Mouse (Mus musculus): ENCODE measurements at regions not wholly inside any gene's neighbourhood (a gene's known extent, or its start where the extent isn't known, plus 50 kb on each side); places are given as distances from the start of the nearest gene placed in this dataset.

- DNase-seq (ENCODE audit: low read depth in 2 of 2, low spot score in 2 of 2): no peak
Measured at GRCm38 (mm10) chr6:98872334-98872733, 529.8 kb upstream of the Gm765 start.

- no peak for DNase-seq (ENCODE audit: low read depth in 2 of 2, low spot score in 2 of 2)
Measured at GRCm38 (mm10) chr6:98869772-98870171, 527.2 kb upstream of the Gm765 start.

- no peak for DNase-seq (ENCODE audit: low read depth in 2 of 2, low spot score in 2 of 2)
Measured at GRCm38 (mm10) chr6:98864306-98864705, 521.8 kb upstream of the Gm765 start.

GRCm38 (mm10) chr6:98855958-98856357 is 513.4 kb upstream of the Gm765 start:
- DNase-seq (ENCODE audit: low read depth in 2 of 2, low spot score in 2 of 2): no peak

- no peak for DNase-seq (ENCODE audit: low read depth in 2 of 2, low spot score in 2 of 2)
Measured at GRCm38 (mm10) chr6:98850906-98851305, 508.4 kb upstream of the Gm765 start.

- DNase-seq (ENCODE audit: low read depth in 2 of 2, low spot score in 2 of 2): no peak
Measured at GRCm38 (mm10) chr6:98848835-98849234, 506.3 kb upstream of the Gm765 start.

- no peak for DNase-seq (ENCODE audit: low read depth in 2 of 2, low spot score in 2 of 2)
Measured at GRCm38 (mm10) chr6:98846001-98846695, 503.6 kb upstream of the Gm765 start.

- no peak for DNase-seq (ENCODE audit: low read depth in 2 of 2, low spot score in 2 of 2)
Measured at GRCm38 (mm10) chr6:98843598-98843997, 501.0 kb upstream of the Gm765 start.

GRCm38 (mm10) chr6:98842924-98843323 is 500.4 kb upstream of the Gm765 start:
- DNase-seq (ENCODE audit: low read depth in 2 of 2, low spot score in 2 of 2): peak; percentile 1 to 19

GRCm38 (mm10) chr6:98833922-98834321 is 491.4 kb upstream of the Gm765 start:
- DNase-seq (ENCODE audit: low read depth in 2 of 2, low spot score in 2 of 2): no peak

GRCm38 (mm10) chr6:98830191-98830590 is 487.6 kb upstream of the Gm765 start:
- no peak for DNase-seq (ENCODE audit: low read depth in 2 of 2, low spot score in 2 of 2)

- peak in 1 of 2 experiments; percentile 3 for DNase-seq (ENCODE audit: low read depth in 2 of 2, low spot score in 2 of 2)
Measured at GRCm38 (mm10) chr6:98808046-98808445, 465.5 kb upstream of the Gm765 start.

GRCm38 (mm10) chr6:98803384-98803949 is 460.9 kb upstream of the Gm765 start:
- no peak for DNase-seq (ENCODE audit: low read depth in 2 of 2, low spot score in 2 of 2)

GRCm38 (mm10) chr6:98801061-98801460 is 458.5 kb upstream of the Gm765 start:
- no peak for DNase-seq (ENCODE audit: low read depth in 2 of 2, low spot score in 2 of 2)

- DNase-seq (ENCODE audit: low read depth in 2 of 2, low spot score in 2 of 2): no peak
Measured at GRCm38 (mm10) chr6:98800040-98800439, 457.5 kb upstream of the Gm765 start.

GRCm38 (mm10) chr6:98797778-98798177 is 455.2 kb upstream of the Gm765 start:
- no peak for DNase-seq (ENCODE audit: low read depth in 2 of 2, low spot score in 2 of 2)

- no peak for DNase-seq (ENCODE audit: low read depth in 2 of 2, low spot score in 2 of 2)
Measured at GRCm38 (mm10) chr6:98797373-98797772, 454.8 kb upstream of the Gm765 start.

GRCm38 (mm10) chr6:98796666-98797065 is 454.1 kb upstream of the Gm765 start:
- DNase-seq (ENCODE audit: low read depth in 2 of 2, low spot score in 2 of 2): no peak

GRCm38 (mm10) chr6:98787422-98787821 is 444.9 kb upstream of the Gm765 start:
- no peak for DNase-seq (ENCODE audit: low read depth in 2 of 2, low spot score in 2 of 2)

GRCm38 (mm10) chr6:98782074-98782473 is 439.5 kb upstream of the Gm765 start:
- no peak for DNase-seq (ENCODE audit: low read depth in 2 of 2, low spot score in 2 of 2)

- DNase-seq (ENCODE audit: low read depth in 2 of 2, low spot score in 2 of 2): no peak
Measured at GRCm38 (mm10) chr6:98775780-98776179, 433.2 kb upstream of the Gm765 start.

GRCm38 (mm10) chr6:98769999-98770398 is 427.4 kb upstream of the Gm765 start:
- no peak for DNase-seq (ENCODE audit: low read depth in 2 of 2, low spot score in 2 of 2)

- DNase-seq (ENCODE audit: low read depth in 2 of 2, low spot score in 2 of 2): no peak
Measured at GRCm38 (mm10) chr6:98769322-98769721, 426.8 kb upstream of the Gm765 start.

Data from CD8-positive naive resting alpha-beta T cell, adult 2 months (primary cell).